Mouse (Mus musculus): Measurements from ENCODE around the gene Gpr162.

DNA sequence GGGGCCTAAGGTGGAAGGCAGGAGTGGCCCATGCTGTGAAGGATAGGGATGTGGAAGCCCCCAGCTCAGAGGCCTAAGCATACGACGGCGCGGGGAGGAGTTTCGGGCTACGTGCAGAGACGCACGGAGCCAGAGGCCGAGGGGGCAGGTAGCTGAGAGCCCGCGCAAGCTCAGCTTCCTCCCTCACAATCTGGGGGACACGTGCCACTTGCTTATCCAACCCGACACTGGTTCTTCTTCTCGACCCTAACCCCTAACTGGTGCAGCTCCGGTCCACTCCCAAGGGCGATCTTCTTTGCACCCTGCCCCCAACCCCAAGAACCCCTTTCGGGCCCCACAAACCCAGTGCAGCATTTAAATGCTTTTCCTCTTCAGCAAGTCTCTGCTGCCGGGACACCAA is 50.3 kb downstream of the Gpr162 start:
- TF ChIP-seq CTCF (IDR thresholded peaks at IDR 0.05) (no peak), EP300 (IDR thresholded peaks at IDR 0.05) (no peak)

Measured in lung, postnatal 0 days (tissue).